Mouse (Mus musculus) E14TG2a.4 (cell line): ENCODE measurements around the gene Ttll8.

Experiments
- CTCF ChIP-seq: conservative IDR thresholded peaks from 2 replicates; pipeline ENCODE4 v1.5.1; 2014; ENCODE audit warnings: low read length
- NANOG ChIP-seq: IDR thresholded peaks from 2 replicates; pipeline ENCODE4 v1.6.1; 2014; ENCODE audit warnings: borderline replicate concordance, low read length, mixed read lengths
- POU5F1 ChIP-seq: IDR thresholded peaks from 2 replicates; pipeline ENCODE4 v1.6.1; 2014; ENCODE audit warnings: low read length, borderline replicate concordance

DNA sequence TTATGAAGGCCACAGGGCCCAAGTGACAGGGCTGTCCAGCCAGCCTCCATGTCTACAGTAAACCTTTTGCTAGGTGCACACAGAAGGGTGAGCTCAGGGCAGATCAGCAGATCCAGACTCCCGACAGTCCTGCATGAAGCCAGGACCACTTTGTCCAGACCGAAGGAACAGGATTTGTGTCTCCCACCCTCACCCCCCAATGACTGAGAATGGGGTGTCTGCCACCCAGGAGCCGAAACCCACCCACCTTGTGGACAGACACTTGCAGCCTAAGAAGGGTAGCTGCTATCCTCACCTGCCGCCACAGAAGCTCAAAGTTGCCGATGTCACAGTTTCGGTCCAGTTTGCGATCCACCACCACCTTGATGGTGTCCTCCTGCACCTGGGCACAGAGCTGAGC lies 39.2 kb downstream of the Ttll8 start:
- TF ChIP-seq CTCF = no peak
- no peak for TF ChIP-seq NANOG
- TF ChIP-seq POU5F1 = no peak
